Mouse (Mus musculus) layer of hippocampus, adult 9-10 months (tissue): ENCODE measurements around the gene Nr6a1.

Source experiments
- DNase-seq: peaks from one replicate; pipeline ENCODE4 v3.0.0; 2022; ENCODE audit warnings: low spot score

The Nr6a1 gene

GRCm38 (mm10) chr2:38713596-38713995 is 213.9 kb downstream of the Nr6a1 start:
- no peak for DNase-seq

DNA sequence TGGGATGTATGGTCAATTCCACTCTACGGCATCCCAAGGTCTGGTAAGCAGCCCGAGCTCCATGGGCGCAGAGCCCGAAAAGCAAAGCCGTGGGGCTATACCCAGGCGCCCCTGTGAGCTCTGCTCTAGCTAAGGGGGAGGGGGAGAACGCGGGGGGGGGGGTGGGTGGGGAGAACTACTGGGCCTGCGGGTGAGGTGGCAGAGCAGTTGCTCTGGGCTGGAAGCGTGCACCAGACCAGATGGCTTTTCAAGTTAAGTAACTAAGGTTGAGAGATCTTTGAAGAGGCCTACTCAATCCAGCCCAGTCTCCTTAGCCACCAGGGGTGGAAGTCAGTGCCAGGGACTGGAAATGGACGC is 214.7 kb downstream of the Nr6a1 start:
- no peak for DNase-seq

GRCm38 (mm10) chr2:38712076-38712768 is 215.3 kb downstream of the Nr6a1 start:
- DNase-seq = no peak

DNA sequence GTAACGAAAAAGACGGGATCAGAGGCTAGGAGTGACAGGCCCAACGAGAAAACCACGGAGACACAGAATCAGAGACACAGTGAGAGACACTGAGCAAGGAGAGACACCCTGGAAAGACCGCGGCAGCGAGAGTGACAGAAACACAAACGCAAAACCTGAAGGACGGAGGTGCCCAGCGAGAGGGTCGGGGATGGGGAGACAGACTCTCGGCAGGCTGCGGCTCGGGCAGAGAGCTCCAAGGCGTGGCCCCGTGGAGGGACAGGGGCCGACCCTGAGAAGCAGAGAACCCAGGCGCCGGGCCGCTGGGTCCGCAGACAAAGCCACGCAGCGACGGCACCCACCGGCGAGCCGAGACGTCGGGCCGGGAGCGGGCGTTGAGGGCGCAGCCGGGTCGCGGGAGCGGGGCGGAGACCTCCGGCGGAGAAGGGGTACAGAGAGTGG is 216.0 kb downstream of the Nr6a1 start:
- DNase-seq = no peak

- no peak for DNase-seq
Measured at GRCm38 (mm10) chr2:38710304-38711241, 216.9 kb downstream of the Nr6a1 start.

- DNase-seq = no peak
Measured at GRCm38 (mm10) chr2:38708907-38709688, 218.4 kb downstream of the Nr6a1 start.

- no peak for DNase-seq
Measured at GRCm38 (mm10) chr2:38706661-38707060, 220.8 kb downstream of the Nr6a1 start.

DNA sequence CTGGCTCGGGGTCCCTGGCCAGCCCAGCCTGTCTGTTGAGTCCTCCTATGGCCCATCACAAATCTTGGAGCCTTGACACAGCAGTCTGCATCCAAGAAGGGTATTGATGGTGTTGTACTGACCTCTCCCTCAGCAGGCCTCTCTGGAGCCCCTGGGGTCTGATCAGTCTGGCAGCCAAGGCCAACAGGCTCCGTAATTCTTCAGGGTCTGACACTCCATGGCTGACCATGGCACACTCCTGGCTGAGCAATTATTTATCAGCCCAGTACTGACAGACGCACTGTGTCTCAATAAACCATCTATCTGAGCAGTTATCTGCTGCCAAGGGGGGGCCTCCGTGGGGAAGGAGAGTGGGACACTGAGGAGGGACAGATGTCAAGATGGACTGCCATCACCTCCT is 222.5 kb downstream of the Nr6a1 start:
- no peak for DNase-seq

DNA sequence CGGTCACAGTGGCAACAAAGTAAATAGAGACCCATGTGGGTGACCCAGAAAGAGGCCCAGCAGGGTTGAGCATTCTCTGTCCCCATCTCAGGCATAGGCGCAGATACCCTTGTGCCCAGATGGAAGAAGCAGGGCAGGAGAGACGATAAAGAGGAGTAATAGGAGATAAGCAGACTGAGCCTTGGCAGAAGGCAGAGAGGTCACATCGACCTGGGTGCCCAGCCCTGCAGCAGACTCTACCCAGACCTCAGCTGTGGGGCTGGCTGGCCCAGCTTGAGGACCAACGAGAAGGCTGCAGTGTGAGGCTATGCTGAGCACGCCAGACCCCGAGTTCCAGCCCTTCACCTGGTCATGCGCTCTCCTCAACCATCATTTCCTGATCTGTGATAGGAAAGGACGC is 223.2 kb downstream of the Nr6a1 start:
- DNase-seq = no peak

GRCm38 (mm10) chr2:38700177-38700576 is 227.3 kb downstream of the Nr6a1 start:
- DNase-seq = no peak

DNA sequence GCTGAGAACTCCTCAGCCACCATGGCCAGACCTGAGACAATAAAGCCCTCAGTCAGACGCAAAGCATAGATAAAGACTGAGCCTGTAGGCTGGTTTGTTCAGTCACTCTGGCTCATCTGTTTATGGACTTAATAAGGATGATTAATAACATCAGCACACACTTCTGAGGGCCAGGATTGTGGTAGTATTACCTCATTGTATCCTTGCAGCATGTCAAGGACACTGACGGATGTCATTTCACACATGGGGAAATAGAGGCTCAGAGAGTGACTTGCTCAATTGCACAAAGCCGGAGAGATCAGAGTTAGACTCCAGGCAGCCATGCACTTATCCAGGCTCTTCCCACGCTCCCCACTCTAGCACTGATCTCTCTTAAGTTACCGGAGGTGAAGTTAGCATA is 228.9 kb downstream of the Nr6a1 start:
- DNase-seq = no peak

- no peak for DNase-seq
Measured at GRCm38 (mm10) chr2:38697128-38698120, 230.1 kb downstream of the Nr6a1 start.

DNA sequence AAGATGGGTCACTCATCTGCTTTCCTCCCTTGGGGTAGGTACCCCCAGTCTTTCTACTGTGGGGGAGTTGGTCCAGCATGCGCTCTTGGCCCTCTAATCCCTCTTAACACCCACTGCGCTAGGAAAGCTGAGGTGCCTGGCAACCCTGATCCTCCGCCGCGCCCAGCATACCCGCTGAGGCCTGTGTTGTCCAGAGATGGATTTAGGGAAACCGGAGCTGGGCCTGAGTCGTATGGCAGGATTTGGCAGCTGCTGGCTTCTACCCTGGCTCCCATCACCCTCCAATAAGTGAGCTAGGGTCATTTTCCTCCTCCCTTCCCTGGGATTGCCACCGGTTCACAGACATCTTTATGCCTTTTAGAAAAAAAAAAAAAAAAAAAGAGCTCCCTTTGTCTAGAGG is 231.7 kb downstream of the Nr6a1 start:
- no peak for DNase-seq

DNA sequence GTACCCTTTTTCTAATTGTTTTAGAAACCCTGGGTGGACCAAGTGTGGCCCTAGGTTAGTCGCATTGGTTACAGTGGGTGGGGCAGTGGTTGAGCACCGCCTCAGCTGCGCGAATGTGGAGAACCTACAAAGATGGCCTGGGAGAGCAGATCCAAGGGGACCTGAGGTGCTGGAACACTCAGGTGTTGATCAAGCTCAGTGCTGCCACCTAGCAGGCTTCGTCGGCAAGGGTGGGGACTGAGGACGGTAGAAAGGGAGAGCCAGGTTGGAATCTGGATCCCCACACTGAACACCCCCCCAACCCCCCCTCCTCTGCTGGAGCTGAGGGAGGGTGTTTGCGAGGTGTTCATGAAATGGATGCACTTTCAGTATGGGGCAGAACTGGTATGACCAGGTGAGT is 235.9 kb downstream of the Nr6a1 start:
- DNase-seq = no peak

DNA sequence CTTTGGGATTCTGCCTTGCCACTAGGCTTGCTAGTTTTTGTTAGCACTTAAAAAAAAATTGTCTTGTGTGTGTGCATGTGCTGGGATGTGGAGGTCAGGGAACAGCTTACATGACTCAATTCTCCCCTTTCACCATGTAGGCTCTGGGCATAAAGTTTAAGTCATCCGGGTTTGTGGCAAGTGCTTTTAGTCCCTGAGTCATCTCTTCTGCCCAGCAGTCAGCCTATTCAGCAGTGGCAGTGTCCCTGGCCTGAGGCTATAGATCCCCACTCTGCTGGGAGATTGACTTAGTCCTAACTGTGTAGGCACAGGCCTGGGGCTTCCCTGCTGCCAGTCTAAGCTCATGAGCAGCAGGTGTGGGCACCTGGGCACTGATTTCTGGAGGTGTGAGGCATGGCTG is 237.6 kb downstream of the Nr6a1 start:
- DNase-seq = no peak

GRCm38 (mm10) chr2:38688791-38689520 is 238.5 kb downstream of the Nr6a1 start:
- no peak for DNase-seq

- no peak for DNase-seq
Measured at GRCm38 (mm10) chr2:38685746-38686145, 241.7 kb downstream of the Nr6a1 start.

GRCm38 (mm10) chr2:38683083-38683482 is 244.4 kb downstream of the Nr6a1 start:
- DNase-seq = no peak

GRCm38 (mm10) chr2:38682209-38682608 is 245.3 kb downstream of the Nr6a1 start:
- DNase-seq = no peak

- no peak for DNase-seq
Measured at GRCm38 (mm10) chr2:38678947-38679346, 248.5 kb downstream of the Nr6a1 start.
